Mouse (Mus musculus) adrenal gland, postnatal 10 days (tissue): ENCODE measurements around the gene Sorbs1. TPM values are rescaled to one million over a fixed set of nuclear protein-coding genes. Genes with fewer than 3 reads are reported as not detected.

Source experiments
- DNase-seq: peaks from one replicate; pipeline ENCODE4 v3.0.0; 2021; ENCODE audit warnings: mixed read lengths
- total RNA-seq, 2 experiments: library from RNA; stranded (reverse); gene quantifications; 2 replicates each; pipeline ENCODE4 v1.2.3; 2021

The Sorbs1 gene
- total RNA-seq, 2 experiments from 2014 or later = 172 to 181 TPM

GRCm38 (mm10) chr19:40259485-40259884 lies 254.1 kb downstream of the Sorbs1 start:
- DNase-seq = no peak

- no peak for DNase-seq
These were observed 256.2 kb downstream of the Sorbs1 start for GRCm38 (mm10) chr19:40257396-40257795.

- no peak for DNase-seq
These were observed 257.1 kb downstream of the Sorbs1 start for GRCm38 (mm10) chr19:40256376-40257050.

GRCm38 (mm10) chr19:40255561-40255960 lies 258.0 kb downstream of the Sorbs1 start:
- no peak for DNase-seq

DNA sequence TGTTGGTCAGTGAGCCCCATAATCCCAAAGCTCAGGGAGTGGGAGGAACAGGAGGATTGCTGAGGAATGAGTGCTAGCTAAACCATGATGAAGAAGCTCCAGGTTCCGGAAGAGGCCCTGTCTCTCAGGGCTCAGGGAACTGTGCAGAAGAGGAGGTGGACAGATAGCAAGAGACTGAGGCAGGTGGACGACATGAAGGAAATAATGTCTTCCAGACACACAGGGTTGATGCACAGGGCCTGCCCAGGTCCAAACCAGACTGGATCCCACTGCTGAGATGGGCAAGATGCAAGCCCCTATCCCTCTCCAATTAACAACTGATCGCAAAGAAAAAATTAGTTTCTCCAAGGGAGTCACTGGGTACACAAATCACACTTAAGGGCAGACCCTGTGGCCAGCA lies 258.8 kb downstream of the Sorbs1 start:
- no peak for DNase-seq

- DNase-seq = no peak
These were observed 259.8 kb downstream of the Sorbs1 start for GRCm38 (mm10) chr19:40253768-40254167.

DNA sequence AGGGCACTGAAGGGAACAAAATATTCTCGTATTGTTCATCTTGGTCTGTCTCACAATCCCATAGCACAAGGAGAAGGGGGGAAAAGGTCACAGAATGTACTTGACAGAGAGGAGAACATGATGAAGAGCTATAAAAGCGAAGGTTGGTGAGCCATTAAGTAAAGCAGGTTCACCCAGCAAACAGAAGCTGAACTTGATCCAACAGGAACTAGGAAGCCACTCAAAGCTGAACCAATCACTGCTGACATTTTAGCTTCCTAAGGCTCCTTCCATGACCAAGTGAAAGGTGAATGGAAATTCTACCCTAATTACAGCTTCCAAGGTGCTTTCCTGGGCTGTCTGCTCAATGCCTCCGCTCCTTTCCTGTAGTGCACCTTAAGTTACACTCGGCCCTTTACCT lies 262.5 kb downstream of the Sorbs1 start:
- DNase-seq = no peak

DNA sequence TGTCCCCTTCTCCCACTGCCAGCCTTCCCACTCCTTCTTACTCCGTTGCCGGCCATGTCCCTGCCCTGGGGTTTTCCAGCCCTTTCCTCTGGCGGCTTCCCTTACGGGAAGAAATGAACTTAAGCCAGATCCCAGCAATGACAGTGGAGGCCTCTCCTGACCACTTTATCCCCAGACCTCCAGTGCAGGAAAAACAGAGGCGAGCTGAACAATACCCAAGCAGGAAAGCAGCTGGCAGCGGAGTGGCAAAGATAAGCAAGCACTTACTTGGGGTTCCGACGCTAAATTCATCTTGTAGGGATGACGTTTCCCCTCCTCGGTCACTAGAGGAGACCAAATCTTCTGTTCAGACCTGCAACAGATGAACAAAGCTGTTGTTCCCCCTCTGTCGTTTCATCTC lies 264.2 kb downstream of the Sorbs1 start:
- no peak for DNase-seq

GRCm38 (mm10) chr19:40248476-40248875 lies 265.1 kb downstream of the Sorbs1 start:
- no peak for DNase-seq

DNA sequence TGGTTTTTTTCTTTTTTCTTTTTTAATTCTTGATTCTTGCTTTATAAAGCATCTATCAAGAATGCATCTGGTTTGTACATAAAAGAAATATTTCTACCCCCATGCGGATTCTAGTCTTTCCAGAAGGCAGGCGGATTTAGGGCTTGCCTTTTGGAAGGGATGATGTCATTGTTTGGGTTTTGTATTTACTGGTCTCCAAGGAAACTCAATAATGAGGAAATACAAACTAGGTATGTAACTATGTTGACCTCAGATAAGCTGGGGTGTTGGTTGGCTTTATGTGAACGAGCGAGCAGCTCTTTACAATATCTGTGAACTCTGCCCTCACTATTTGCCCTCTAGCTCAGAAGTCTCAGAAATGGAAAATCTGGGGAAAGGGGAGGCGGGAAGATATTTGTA lies 266.3 kb downstream of the Sorbs1 start:
- no peak for DNase-seq

- DNase-seq = no peak
These were observed 266.8 kb downstream of the Sorbs1 start for GRCm38 (mm10) chr19:40246646-40247267.

Other genes with a start within 250 kb of the Sorbs1 start
- 10 to 100 TPM; 59.1 to 66.8 TPM for gene Pdlim1, start 241.9 kb downstream of the Sorbs1 start, total RNA-seq
- gene Aldh18a1, start 74.7 kb upstream of the Sorbs1 start, total RNA-seq = 10 to 100 TPM; 24.7 to 24.8 TPM
- 1 to 10 TPM; 5.4 to 7.1 TPM for gene Tctn3, start 98.5 kb upstream of the Sorbs1 start, total RNA-seq
- 10 to 100 TPM; 27.2 to 32.8 TPM for gene Entpd1, start 98.6 kb upstream of the Sorbs1 start, total RNA-seq
- gene Cc2d2b, start 235.0 kb upstream of the Sorbs1 start, total RNA-seq = under 1 TPM in 1 of 2 experiments, not detected in 1; 0.15 TPM